Mouse (Mus musculus): ENCODE data around the gene Krtap7-1. TPM values are rescaled to one million over a fixed set of nuclear protein-coding genes. Genes with fewer than 3 reads are reported as not detected.

Gene Krtap7-1
- polyA plus RNA-seq, 1 experiment from 2014 or later = not detected

- H3K27ac ChIP-seq (replicated peaks in 1 of 2; ENCODE audit: control insufficient read depth in 1 of 2, insufficient read depth in 1 of 2, low read depth in 2 of 2, low read length in 2 of 2) = no peak within 1 kb of the TSS
- H3K9me3 ChIP-seq (ENCODE audit: control insufficient read depth, low read length) = no peaks in the 10 kb centered on the region
- no peak within 1 kb of the TSS for H3K4me2 ChIP-seq (ENCODE audit: low read length)
- H3K9ac ChIP-seq (ENCODE audit: low read length) = no peak within 1 kb of the TSS
- no peaks in the 10 kb centered on the region for H3K27me3 ChIP-seq (ENCODE audit: control insufficient read depth, insufficient read depth, low read length)
- no peaks in the 10 kb centered on the region for H3K36me3 ChIP-seq (ENCODE audit: control insufficient read depth, insufficient read depth, low read length)
- no peak within 1 kb of the TSS for H3K4me3 ChIP-seq (ENCODE audit: control insufficient read depth in 1 of 2, insufficient read depth in 1 of 2, low read depth in 1 of 2, low read length in 2 of 2)
- H3K4me1 ChIP-seq (ENCODE audit: control insufficient read depth in 2 of 2, insufficient read depth in 2 of 2, low read length in 2 of 2) = no peaks in the 10 kb centered on the region
- 80% methylated on average over 7 of the region's 7 CpGs for WGBS
- no peak for ATAC-seq (ENCODE audit: insufficient number of reproducible peaks, insufficient read depth, low FRiP score, low read depth)
Measured at GRCm38 (mm10) chr16:89487852-89488251, 20.3 kb downstream of the Krtap7-1 start, which contains the start of gene Krtap8-1. Krtap8-1 (minus strand) TSS chr16:89487952.

- Histone ChIP-seq H3K27ac (replicated peaks in 1 of 2; ENCODE audit: control insufficient read depth in 1 of 2, insufficient read depth in 1 of 2, low read depth in 2 of 2, low read length in 2 of 2) (no peak overlapping the region), H3K4me1 (ENCODE audit: control insufficient read depth in 2 of 2, insufficient read depth in 2 of 2, low read length in 2 of 2) (no peaks in the 10 kb centered on the region), H3K4me2 (ENCODE audit: low read length) (no peak overlapping the region), H3K36me3 (ENCODE audit: control insufficient read depth, insufficient read depth, low read length) (no peaks in the 10 kb centered on the region), H3K4me3 (ENCODE audit: control insufficient read depth in 1 of 2, insufficient read depth in 1 of 2, low read depth in 1 of 2, low read length in 2 of 2) (no peak overlapping the region), H3K9ac (ENCODE audit: low read length) (no peak overlapping the region), H3K9me3 (ENCODE audit: control insufficient read depth, low read length) (no peaks in the 10 kb centered on the region), H3K27me3 (ENCODE audit: control insufficient read depth, insufficient read depth, low read length) (no peaks in the 10 kb centered on the region)
- WGBS = 78% methylated on average over 12 of the region's 12 CpGs
- ATAC-seq (ENCODE audit: insufficient number of reproducible peaks, insufficient read depth, low FRiP score, low read depth) = no peak
Measured at GRCm38 (mm10) chr16:89477679-89478314, 30.3 kb downstream of the Krtap7-1 start.

- WGBS = 53% methylated on average over 5 of the region's 5 CpGs
- no peaks in the 10 kb centered on the region for H3K9me3 ChIP-seq (ENCODE audit: control insufficient read depth, low read length)
- no peak for ATAC-seq (ENCODE audit: insufficient number of reproducible peaks, insufficient read depth, low FRiP score, low read depth)
- no peak overlapping the region for H3K4me2 ChIP-seq (ENCODE audit: low read length)
- H3K27me3 ChIP-seq (ENCODE audit: control insufficient read depth, insufficient read depth, low read length) = no peaks in the 10 kb centered on the region
- no peaks in the 10 kb centered on the region for H3K4me1 ChIP-seq (ENCODE audit: control insufficient read depth in 2 of 2, insufficient read depth in 2 of 2, low read length in 2 of 2)
- H3K36me3 ChIP-seq (ENCODE audit: control insufficient read depth, insufficient read depth, low read length) = no peaks in the 10 kb centered on the region
- H3K9ac ChIP-seq (ENCODE audit: low read length) = no peak overlapping the region
- H3K4me3 ChIP-seq (ENCODE audit: control insufficient read depth in 1 of 2, insufficient read depth in 1 of 2, low read depth in 1 of 2, low read length in 2 of 2) = no peak overlapping the region
- no peak overlapping the region for H3K27ac ChIP-seq (replicated peaks in 1 of 2; ENCODE audit: control insufficient read depth in 1 of 2, insufficient read depth in 1 of 2, low read depth in 2 of 2, low read length in 2 of 2)
Measured at GRCm38 (mm10) chr16:89461189-89461588, 46.9 kb downstream of the Krtap7-1 start.

Other genes with a start within 250 kb of the Krtap7-1 start
- gene Krtap21-1, start 104.5 kb downstream of the Krtap7-1 start, polyA plus RNA-seq (2014; fragmentation: Nextera tagmentation; extraction: Ambion mirVana) = not detected in 2 replicates
- not detected in 2 replicates for gene Krtap6-2, start 88.2 kb downstream of the Krtap7-1 start, polyA plus RNA-seq (2014; fragmentation: Nextera tagmentation; extraction: Ambion mirVana)
- not detected in 2 replicates for gene Krtap8-1, start 20.4 kb downstream of the Krtap7-1 start, polyA plus RNA-seq (2014; fragmentation: Nextera tagmentation; extraction: Ambion mirVana)
- not detected in 2 replicates for gene Krtap11-1, start 62.9 kb upstream of the Krtap7-1 start, polyA plus RNA-seq (2014; fragmentation: Nextera tagmentation; extraction: Ambion mirVana)

Data from heart, embryonic 14.5 days (tissue).